Mouse (Mus musculus) liver, adult 2 months (tissue): ENCODE results near the gene Itga10.

Experiments
- CTCF ChIP-seq: fragments of 200-500 bp; IDR thresholded peaks from 2 replicates; pipeline ENCODE4 v1.5.1; 2011; ENCODE audit warnings: low read depth, low read length, control low read depth
- POLR2A ChIP-seq: fragments of 200-500 bp; IDR thresholded peaks from 2 replicates; pipeline ENCODE4 v1.6.1; 2011; ENCODE audit warnings: low read length, control low read depth; ENCODE audit not compliant: insufficient read depth; ENCODE audit errors: extremely low read depth

DNA sequence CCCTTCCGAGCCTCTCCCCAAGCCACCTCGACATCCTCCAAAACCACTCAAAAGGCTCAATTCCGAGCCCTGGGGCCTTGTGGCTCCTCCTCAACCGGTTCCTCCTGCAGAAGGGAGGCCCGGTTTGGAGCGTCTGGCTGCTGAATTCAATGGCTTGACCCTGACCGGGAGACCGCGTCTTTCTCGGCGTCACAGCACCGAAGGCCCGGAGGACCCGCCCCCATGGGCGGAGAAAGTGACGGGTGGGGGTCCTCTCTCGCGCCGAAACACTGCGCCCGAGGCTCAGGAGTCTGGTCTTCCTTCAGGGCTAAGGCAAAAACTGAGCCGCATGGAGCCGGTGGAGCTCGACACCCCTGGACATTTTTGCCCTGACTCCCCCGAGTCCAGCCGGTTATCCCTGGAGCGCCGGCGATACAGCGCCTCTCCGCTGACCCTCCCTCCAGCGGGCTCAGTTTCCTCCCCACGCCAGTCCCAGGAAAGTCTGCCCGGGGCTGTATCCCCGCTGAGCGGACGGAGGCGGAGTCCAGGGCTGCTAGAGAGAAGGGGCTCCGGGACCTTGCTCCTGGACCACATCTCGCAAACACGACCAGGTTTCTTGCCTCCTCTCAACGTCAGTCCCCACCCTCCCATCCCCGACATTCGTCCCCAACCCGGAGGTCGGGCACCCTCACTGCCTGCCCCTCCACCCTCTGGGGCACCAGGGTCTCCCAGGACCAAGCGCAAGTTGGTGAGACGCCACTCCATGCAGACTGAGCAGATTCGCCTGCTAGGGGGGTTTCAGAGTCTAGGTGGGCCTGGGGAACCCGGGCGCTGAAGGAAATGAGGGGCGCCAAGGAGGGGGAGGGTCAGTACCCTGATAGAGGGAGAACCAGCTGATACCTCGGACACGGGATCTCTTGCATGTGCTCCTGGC is 47.0 kb upstream of the Itga10 start:
- no peak for TF ChIP-seq POLR2A
- TF ChIP-seq CTCF: no peak
